Mouse (Mus musculus) heart, postnatal 0 days (tissue): ENCODE measurements around the gene Cd320.

Experiments
- CTCF ChIP-seq: IDR thresholded peaks from 2 replicates; pipeline ENCODE4 v1.5.1; 2016; ENCODE audit warnings: antibody characterized with exemption, control low read depth, low read depth
- EP300 ChIP-seq: IDR thresholded peaks from 2 replicates; pipeline ENCODE4 v1.6.1; 2016; ENCODE audit warnings: antibody characterized with exemption, low read depth

- TF ChIP-seq CTCF = no peak
- no peak for TF ChIP-seq EP300
Observed at GRCm38 (mm10) chr17:33851331-33851730, 8.4 kb downstream of the Cd320 start.
